Mouse (Mus musculus): Measurements from ENCODE around the gene Gm5796. TPM values are rescaled to one million over a fixed set of nuclear protein-coding genes. Genes with fewer than 3 reads are reported as not detected.

Gene Gm5796
- polyA plus RNA-seq (2014; fragmentation: Illumina TruSeq; extraction: RNeasy Lipid Tissue Mini Kit (QIAGEN cat#74804); ENCODE audit: low read depth, low replicate concordance): not detected

DNA sequence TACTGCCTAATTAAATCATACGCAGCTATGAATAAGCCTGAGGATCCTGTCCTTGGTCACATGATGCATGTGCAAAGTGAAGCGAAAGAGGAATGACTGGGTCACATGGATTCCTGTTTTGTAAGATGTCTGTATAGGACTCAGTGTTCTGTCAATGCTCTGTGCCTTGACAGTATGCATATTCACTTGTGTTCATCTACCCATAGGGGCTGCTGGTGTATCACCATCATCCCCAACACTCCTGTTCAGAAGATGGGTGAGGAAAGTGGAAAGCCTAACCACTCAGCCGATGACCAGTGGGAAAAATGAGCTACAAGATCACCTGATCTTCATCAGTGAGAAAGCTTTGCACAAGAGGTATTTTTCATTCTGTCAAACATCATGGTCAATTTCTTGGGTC is at the start of gene Gm5796:
Gene Gm5796 (plus strand): TSS at position 301 of the 400 bp plus-strand sequence.

DNA sequence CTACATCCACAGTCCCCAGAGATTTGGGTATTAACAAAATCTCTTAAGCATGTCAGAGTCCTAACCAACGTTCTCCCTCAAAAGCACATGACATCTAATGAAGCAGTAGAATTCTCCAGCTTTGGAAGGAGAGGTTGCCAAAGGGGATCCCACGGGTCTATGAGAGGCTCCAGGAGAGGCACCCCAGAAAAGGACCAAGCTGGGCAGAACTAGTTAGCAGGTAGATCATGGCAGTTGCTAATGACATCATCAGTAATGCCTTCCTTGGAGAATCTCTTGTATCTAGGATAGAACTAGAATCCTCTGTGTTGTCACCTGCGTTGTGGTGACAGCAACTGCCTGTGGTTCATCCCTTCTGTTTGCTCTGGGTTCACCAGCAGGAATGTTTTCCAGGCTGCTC is 25.6 kb upstream of the Gm5796 start, which contains the start of gene Gm3099:
Gene Gm3099 (plus strand): TSS at position 301 of the 400 bp plus-strand sequence.

GRCm38 (mm10) chr14:4083820-4084219 is 60.1 kb downstream of the Gm5796 start, which contains the start of gene Gm3115:
Gene Gm3115, plus strand, starts transcription at chr14:4084120.

Other genes with a start within 250 kb of the Gm5796 start
- gene Gm3002, start 213.9 kb upstream of the Gm5796 start, polyA plus RNA-seq (2014; fragmentation: Illumina TruSeq; extraction: RNeasy Lipid Tissue Mini Kit (QIAGEN cat#74804); ENCODE audit: low read depth, low replicate concordance): not detected
- not detected for gene Gm3033, start 177.7 kb upstream of the Gm5796 start, polyA plus RNA-seq (2014; fragmentation: Illumina TruSeq; extraction: RNeasy Lipid Tissue Mini Kit (QIAGEN cat#74804); ENCODE audit: low read depth, low replicate concordance)
- 0.46 TPM for gene Gm2916, start 139.8 kb upstream of the Gm5796 start, polyA plus RNA-seq (2014; fragmentation: Illumina TruSeq; extraction: RNeasy Lipid Tissue Mini Kit (QIAGEN cat#74804); ENCODE audit: low read depth, low replicate concordance)
- gene Gm3029, start 92.2 kb upstream of the Gm5796 start, polyA plus RNA-seq (2014; fragmentation: Illumina TruSeq; extraction: RNeasy Lipid Tissue Mini Kit (QIAGEN cat#74804); ENCODE audit: low read depth, low replicate concordance): 0.41 TPM
- not detected for gene Gm3095, start 60.4 kb upstream of the Gm5796 start, polyA plus RNA-seq (2014; fragmentation: Illumina TruSeq; extraction: RNeasy Lipid Tissue Mini Kit (QIAGEN cat#74804); ENCODE audit: low read depth, low replicate concordance)
- 0.16 TPM for gene Gm3099, start 25.5 kb upstream of the Gm5796 start, polyA plus RNA-seq (2014; fragmentation: Illumina TruSeq; extraction: RNeasy Lipid Tissue Mini Kit (QIAGEN cat#74804); ENCODE audit: low read depth, low replicate concordance)
- not detected for gene Gm3115, start 60.2 kb downstream of the Gm5796 start, polyA plus RNA-seq (2014; fragmentation: Illumina TruSeq; extraction: RNeasy Lipid Tissue Mini Kit (QIAGEN cat#74804); ENCODE audit: low read depth, low replicate concordance)
- gene Gm8108, start 86.6 kb downstream of the Gm5796 start, polyA plus RNA-seq (2014; fragmentation: Illumina TruSeq; extraction: RNeasy Lipid Tissue Mini Kit (QIAGEN cat#74804); ENCODE audit: low read depth, low replicate concordance): 1.2 TPM
- gene Gm3127, start 141.1 kb downstream of the Gm5796 start, polyA plus RNA-seq (2014; fragmentation: Illumina TruSeq; extraction: RNeasy Lipid Tissue Mini Kit (QIAGEN cat#74804); ENCODE audit: low read depth, low replicate concordance): not detected
- gene Gm2974, start 158.6 kb downstream of the Gm5796 start, polyA plus RNA-seq (2014; fragmentation: Illumina TruSeq; extraction: RNeasy Lipid Tissue Mini Kit (QIAGEN cat#74804); ENCODE audit: low read depth, low replicate concordance): not detected
- gene Gm3138, start 225.7 kb downstream of the Gm5796 start, polyA plus RNA-seq (2014; fragmentation: Illumina TruSeq; extraction: RNeasy Lipid Tissue Mini Kit (QIAGEN cat#74804); ENCODE audit: low read depth, low replicate concordance): not detected

Data from adipose tissue, adult 10 weeks (tissue).